Mouse (Mus musculus): ENCODE data around the gene Zfp382. TPM values are rescaled to one million over a fixed set of nuclear protein-coding genes. Genes with fewer than 3 reads are reported as not detected.

Gene Zfp382
- 0.66 and 1.5 TPM in 2 replicates for polyA plus RNA-seq (2012; rRNA removed; ENCODE audit: low replicate concordance)

GRCm38 (mm10) chr7:30121308-30122187, at the start of gene Zfp382:
Gene Zfp382 (plus strand): TSS chr7:30121942.

DNA sequence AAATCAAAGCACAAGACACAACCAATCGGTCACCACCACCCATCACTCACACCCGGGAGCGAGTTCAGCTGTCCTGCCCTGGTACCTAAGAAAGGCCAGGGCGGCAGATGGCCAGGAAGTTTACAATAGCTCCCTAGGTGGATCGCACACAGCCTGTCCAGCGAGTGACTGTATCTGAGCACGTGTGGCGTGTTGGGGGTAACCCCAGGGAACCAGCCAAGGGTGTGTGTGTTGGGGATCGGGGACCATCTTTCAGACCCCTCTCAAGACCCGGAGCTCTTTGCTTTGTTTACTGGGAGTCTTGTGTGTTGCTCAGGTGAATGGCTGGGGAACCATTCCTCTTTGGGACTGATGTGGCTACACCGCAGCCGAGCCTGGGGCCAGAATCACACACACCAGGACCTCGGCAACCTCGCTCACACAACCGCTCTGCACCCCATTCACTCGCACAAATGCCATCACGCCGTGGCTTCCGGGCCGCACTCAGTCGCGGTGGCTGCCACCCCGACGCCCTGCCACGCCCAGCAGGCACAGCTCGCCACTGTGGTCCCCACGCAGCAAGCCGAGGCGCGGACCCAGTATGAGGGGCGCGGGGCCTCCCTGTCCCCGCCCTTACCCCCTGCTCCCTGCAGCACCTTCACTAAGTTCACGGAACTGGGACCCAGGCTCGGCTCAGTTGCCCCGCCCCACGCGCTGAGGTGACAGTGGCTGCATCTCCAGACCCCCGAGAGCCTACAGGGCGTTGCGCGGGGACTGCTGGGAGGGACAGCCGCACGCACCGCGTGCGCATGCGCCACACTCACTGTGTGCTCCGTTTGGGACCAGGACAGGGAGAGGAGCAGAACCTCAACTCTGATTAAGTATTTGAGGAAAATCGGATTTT, 49.4 kb upstream of the Zfp382 start, which contains the start of gene Zfp82:
Zfp82 (minus strand) TSS at position 755 of the 883 bp plus-strand sequence.

DNA sequence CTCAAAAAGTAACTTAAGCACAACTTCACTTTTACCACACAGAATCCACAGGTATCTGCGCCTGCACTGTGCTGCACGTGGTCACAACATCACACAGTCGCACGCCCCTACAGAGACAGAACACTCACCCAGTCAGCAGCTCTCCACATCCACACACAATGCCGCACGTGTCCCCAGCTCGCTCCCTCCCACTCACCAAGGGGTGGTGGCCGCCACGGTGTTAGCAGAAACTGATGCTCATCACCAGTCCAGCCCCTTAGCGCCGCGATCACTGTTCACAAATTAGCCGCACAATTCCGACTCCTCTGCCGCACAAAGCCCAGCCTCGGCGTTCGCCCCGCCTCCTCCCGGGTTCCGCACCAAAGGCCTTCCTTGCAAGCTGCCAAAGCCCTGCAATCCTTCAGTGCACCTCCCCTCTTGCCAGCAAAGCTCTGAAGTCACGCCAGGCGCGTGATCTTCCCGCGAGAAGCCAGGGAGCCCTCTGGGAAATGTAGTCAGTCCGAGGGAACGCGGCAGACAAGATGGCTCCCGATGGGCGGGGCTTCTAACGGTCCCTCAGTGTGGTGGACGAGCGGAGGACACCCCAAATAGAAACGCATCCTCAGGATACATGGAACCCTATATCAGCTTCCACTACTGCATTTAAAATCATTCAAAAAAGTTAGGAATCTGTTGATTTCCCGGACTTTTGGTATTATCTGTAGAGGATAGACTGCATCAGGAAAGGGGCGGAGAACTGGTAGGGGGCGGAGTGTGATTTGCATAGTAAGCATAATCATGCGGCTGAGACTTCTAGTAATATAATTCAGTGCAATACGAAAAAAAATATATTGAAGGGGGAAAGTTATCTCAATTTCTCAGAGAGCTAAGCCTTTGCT, 31.4 kb upstream of the Zfp382 start, which contains the start of the genes Gm26920 and Zfp566:
Gm26920 (minus strand) TSS at position 319 of the 878 bp plus-strand sequence.
Zfp566 (minus strand) TSS at position 436 of the 878 bp plus-strand sequence.

DNA sequence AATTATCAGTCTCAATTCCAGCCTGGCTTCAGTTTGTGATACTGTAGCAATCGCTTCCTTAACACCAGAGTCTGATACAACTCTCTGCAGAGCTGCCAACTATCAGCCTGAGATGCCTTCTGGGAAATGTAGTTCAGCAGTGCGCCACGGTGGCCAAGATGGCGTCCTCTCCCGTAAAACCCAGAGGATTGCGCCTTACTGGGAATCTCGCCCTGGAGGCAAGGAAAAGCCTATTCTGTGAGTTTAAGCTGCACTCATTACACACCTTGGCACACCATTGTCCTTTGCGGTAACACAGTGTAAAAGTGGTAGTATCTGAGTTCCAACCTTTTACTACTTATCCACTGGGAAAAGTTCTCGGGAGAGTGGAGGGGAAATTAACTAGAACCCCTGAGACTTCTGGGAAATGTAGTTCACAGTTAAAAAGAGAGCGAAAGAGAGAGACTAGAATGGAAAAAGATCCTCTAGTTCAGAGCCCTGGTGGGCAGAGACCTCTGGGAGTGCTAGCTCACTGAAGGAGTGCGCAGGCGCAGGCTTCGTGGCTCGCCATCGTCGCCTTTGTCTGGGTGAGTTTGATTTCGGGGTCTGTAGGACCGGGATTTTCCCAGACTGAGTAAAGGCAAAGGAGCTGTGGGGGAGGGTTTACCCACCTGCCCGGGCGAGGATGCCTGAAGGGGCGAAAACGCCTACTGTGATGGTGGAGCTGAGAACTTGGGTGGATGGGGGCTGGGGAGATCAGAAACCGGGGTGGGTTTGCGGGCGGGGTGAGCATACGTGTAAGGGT, 26.9 kb upstream of the Zfp382 start, which contains the start of gene Zfp260:
Zfp260 (plus strand) TSS at position 132 of the 784 bp plus-strand sequence.

DNA sequence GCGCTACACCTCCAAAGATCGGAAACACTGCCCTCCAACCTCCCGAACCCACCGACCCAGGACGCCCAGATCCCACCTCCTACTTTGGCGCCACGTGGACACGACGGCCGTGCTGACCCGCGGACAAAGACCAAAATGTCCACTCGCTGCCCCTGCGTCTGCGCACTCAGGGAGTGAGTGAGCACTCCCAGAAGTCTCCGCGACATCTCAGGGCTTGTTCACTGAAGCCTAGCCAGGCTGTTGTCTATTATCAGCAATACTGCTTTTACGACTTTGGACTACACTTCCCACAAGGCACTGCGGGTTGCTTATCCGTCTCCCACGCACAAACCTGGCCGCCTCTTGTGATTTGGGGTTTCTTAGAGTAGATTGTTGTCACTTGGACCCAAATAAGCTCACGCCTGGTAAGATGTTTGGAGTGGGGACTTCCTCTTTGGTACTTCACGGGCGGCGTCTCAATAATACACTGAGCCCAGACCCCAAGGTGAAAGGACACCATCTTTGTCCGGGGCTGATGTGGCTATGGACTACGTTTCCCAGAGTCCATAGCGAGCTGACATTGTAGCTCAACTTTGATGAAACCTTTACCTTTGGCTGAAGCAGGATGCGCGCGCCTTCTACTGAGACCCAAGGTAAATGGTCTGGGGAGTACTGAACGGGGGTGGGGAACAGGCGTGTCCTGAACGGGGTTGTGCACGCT, 48.0 kb downstream of the Zfp382 start, which contains the start of gene Zfp146:
Zfp146 (minus strand) TSS at position 168 of the 700 bp plus-strand sequence.

GRCm38 (mm10) chr7:30183879-30184289, 62.1 kb downstream of the Zfp382 start, which contains the start of gene Cox7a1:
Gene Cox7a1 (plus strand): TSS chr7:30184144.

Other genes with a start within 250 kb of the Zfp382 start
- 1.6 and 2.8 TPM in 2 replicates for gene Zfp27, start 215.4 kb upstream of the Zfp382 start, polyA plus RNA-seq (2012; rRNA removed; ENCODE audit: low replicate concordance)
- 0.43 and 1.5 TPM in 2 replicates for gene Zfp383, start 213.7 kb upstream of the Zfp382 start, polyA plus RNA-seq (2012; rRNA removed; ENCODE audit: low replicate concordance)
- 4.8 and 10.8 TPM in 2 replicates for gene Zfp74, start 167.9 kb upstream of the Zfp382 start, polyA plus RNA-seq (2012; rRNA removed; ENCODE audit: low replicate concordance)
- gene Zfp568, start 138.0 kb upstream of the Zfp382 start, polyA plus RNA-seq (2012; rRNA removed; ENCODE audit: low replicate concordance), result 2.8 and 4.7 TPM in 2 replicates
- gene Zfp14, start 70.6 kb upstream of the Zfp382 start, polyA plus RNA-seq (2012; rRNA removed; ENCODE audit: low replicate concordance), result 1.4 and 5.3 TPM in 2 replicates
- 0.48 and 0.73 TPM in 2 replicates for gene Zfp82, start 49.0 kb upstream of the Zfp382 start, polyA plus RNA-seq (2012; rRNA removed; ENCODE audit: low replicate concordance)
- 0.10 TPM in 1 of 2 replicates, not detected in the other for gene Gm26920, start 31.5 kb upstream of the Zfp382 start, polyA plus RNA-seq (2012; rRNA removed; ENCODE audit: low replicate concordance)
- 1.7 and 3.5 TPM in 2 replicates for gene Zfp566, start 31.4 kb upstream of the Zfp382 start, polyA plus RNA-seq (2012; rRNA removed; ENCODE audit: low replicate concordance)
- gene Zfp260, start 27.2 kb upstream of the Zfp382 start, polyA plus RNA-seq (2012; rRNA removed; ENCODE audit: low replicate concordance), result 12.3 and 36.1 TPM in 2 replicates
- gene Zfp146, start 47.8 kb downstream of the Zfp382 start, polyA plus RNA-seq (2012; rRNA removed; ENCODE audit: low replicate concordance), result 6.4 and 14.2 TPM in 2 replicates
- 13.9 and 170 TPM in 2 replicates for gene Cox7a1, start 62.2 kb downstream of the Zfp382 start, polyA plus RNA-seq (2012; rRNA removed; ENCODE audit: low replicate concordance)
- 1,198 and 1,715 TPM in 2 replicates for gene Capns1, start 76.9 kb downstream of the Zfp382 start, polyA plus RNA-seq (2012; rRNA removed; ENCODE audit: low replicate concordance)
- gene Polr2i, start 110.0 kb downstream of the Zfp382 start, polyA plus RNA-seq (2012; rRNA removed; ENCODE audit: low replicate concordance), result 97.3 and 98.9 TPM in 2 replicates
- gene Tbcb, start 110.3 kb downstream of the Zfp382 start, polyA plus RNA-seq (2012; rRNA removed; ENCODE audit: low replicate concordance), result 33.0 and 33.5 TPM in 2 replicates
- gene Ovol3, start 113.8 kb downstream of the Zfp382 start, polyA plus RNA-seq (2012; rRNA removed; ENCODE audit: low replicate concordance), result not detected in 2 replicates
- 0.72 and 1.5 TPM in 2 replicates for gene Thap8, start 158.2 kb downstream of the Zfp382 start, polyA plus RNA-seq (2012; rRNA removed; ENCODE audit: low replicate concordance)
- 34.0 and 37.0 TPM in 2 replicates for gene Wdr62, start 158.5 kb downstream of the Zfp382 start, polyA plus RNA-seq (2012; rRNA removed; ENCODE audit: low replicate concordance)
- gene Clip3, start 169.8 kb downstream of the Zfp382 start, polyA plus RNA-seq (2012; rRNA removed; ENCODE audit: low replicate concordance), result 21.3 and 27.3 TPM in 2 replicates
- 159 and 218 TPM in 2 replicates for gene Alkbh6, start 186.8 kb downstream of the Zfp382 start, polyA plus RNA-seq (2012; rRNA removed; ENCODE audit: low replicate concordance)
- gene Syne4, start 192.9 kb downstream of the Zfp382 start, polyA plus RNA-seq (2012; rRNA removed; ENCODE audit: low replicate concordance), result 58.8 and 76.8 TPM in 2 replicates
- gene E130208F15Rik, start 199.8 kb downstream of the Zfp382 start, polyA plus RNA-seq (2012; rRNA removed; ENCODE audit: low replicate concordance), result 0.52 and 2.0 TPM in 2 replicates
- gene Sdhaf1, start 202.0 kb downstream of the Zfp382 start, polyA plus RNA-seq (2012; rRNA removed; ENCODE audit: low replicate concordance), result 18.7 and 40.8 TPM in 2 replicates
- gene Lrfn3, start 240.8 kb downstream of the Zfp382 start, polyA plus RNA-seq (2012; rRNA removed; ENCODE audit: low replicate concordance), result 6.3 and 9.1 TPM in 2 replicates